Mouse (Mus musculus) heart, postnatal 25 days (tissue): ENCODE results near the gene Il17rb. TPM values are rescaled to one million over a fixed set of nuclear protein-coding genes. Genes with fewer than 3 reads are reported as not detected.

Experiments used
- DNase-seq: peaks from one replicate; pipeline ENCODE4 v3.0.0; 2022; ENCODE audit warnings: low spot score
- intact Hi-C: fragments of 180-260 bp; cut with DNase I; formaldehyde crosslinking; loops from one replicate; pipeline ENCODE4 v1.15.1; 2025
- total RNA-seq, 2 experiments: library from RNA; stranded (reverse); gene quantifications; 2 replicates each; pipeline ENCODE4 v1.2.3; 2021

The Il17rb gene
- total RNA-seq, 2 experiments from 2014 or later = 0.17 to 0.21 TPM

DNA sequence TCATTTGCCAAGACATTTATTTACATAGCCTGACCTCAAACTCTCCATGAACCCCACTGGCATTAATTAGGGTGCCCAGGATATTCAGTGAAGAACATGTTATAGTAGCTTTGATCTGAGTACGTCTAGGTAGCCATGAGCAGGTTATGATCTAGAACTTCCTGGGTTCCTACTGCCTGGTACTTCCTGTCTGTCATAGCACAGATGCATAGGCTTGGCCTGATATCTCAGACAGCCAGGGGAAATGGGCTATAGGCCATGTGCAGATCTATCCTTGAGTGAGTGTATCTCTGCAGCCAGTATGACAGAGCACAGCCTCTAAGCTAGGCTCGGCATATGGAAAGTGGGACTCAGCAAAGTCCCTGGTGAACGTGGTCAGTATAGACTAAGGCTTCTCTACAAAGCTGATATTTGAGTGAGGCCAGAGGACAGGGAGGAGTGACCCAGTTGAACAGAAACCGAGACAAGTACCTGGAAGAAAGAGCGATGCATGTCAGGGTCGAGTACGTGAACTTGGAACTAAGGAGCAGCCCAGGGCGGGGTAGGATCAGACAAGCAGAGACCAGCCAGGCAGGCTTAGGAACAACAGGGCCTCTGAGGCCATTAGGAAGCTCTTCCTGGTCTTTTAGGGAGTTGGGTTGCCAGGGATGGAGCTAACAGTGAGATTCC lies 9.2 kb upstream of the Il17rb start:
- no peak for DNase-seq
- intact Hi-C loops = no loop called here

GRCm38 (mm10) chr14:30016666-30017065 lies 8.0 kb upstream of the Il17rb start:
- intact Hi-C loops = no loop called here
- no peak for DNase-seq

DNA sequence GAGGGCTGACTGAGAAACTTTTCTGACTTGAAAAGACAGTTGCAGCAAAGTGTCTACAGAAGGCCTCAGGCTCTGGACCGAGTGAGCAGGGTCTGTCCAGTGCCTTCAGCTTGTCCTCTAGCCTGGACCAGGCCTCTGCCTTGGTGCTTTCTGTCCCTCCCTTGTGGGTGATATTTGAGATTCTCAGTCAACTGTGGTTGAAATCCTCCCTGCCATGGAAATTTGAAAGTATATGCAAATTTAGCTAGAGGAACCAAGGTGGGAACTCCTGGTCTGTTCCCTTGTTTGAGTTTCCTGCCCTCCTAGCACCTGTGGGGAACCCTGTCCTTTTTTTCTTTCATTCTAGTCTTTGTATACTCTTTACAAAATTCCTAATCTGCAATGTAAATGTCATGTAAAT lies 6.3 kb upstream of the Il17rb start:
- intact Hi-C loops = no loop called here
- no peak for DNase-seq

DNA sequence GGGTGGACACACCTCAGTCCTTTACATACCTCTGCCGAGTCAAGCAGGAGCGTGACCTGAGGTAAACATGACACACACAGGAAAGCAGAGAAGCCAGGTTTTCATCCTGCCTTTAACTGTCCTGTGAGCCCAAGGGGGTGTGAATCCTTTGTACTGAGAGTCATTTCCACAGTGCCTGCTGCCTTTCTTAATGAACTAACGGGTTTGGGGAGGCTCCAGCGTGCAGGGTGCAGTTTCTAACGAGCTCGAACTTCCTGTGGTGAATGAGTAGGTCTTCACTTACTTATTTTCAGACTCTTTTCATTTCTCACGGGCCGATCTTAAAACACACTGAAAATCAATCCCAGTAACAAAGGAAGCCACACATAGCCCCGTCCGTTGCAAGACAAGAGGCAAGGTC lies 5.8 kb upstream of the Il17rb start:
- DNase-seq = no peak
- intact Hi-C loops = no loop called here

DNA sequence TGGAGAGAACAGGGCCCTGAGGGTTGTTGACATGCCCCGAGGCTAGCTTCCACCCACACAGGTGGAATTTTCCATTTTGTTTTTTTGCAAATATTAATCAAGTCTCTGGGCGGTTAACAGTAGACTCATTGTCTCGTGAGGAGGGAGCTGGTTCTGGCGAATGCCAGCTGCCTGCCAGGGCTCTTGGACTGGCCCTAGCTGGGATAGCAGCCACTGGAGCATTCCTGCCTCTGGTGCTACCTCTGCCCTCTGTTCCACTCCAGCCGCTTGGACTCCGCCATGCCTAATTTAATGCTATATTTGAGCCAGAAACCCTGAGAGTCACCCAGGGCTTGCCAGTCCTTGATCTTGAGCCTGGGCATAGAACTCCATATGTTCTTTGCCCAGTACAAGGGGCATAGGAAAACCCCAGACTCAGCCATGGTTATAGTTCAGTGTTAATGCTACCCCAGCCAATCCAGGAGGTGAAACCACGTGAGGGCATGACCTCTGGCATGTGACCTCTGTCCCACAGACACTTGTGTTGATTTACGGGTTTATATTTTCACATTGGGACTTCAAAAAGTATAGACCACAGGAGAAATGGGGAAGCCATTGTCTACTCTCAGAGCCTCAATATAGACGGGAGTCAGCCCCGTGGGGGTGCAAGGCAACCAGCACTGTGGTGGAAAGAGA lies 3.3 kb upstream of the Il17rb start:
- intact Hi-C loops = no loop called here
- no peak for DNase-seq

GRCm38 (mm10) chr14:30009864-30010560 lies 1.3 kb upstream of the Il17rb start:
- peak; percentile 41 for DNase-seq
- intact Hi-C loops = no loop called here

GRCm38 (mm10) chr14:29999475-29999811 lies 9.3 kb downstream of the Il17rb start:
- DNase-seq = no peak
- intact Hi-C loops = no loop called here

DNA sequence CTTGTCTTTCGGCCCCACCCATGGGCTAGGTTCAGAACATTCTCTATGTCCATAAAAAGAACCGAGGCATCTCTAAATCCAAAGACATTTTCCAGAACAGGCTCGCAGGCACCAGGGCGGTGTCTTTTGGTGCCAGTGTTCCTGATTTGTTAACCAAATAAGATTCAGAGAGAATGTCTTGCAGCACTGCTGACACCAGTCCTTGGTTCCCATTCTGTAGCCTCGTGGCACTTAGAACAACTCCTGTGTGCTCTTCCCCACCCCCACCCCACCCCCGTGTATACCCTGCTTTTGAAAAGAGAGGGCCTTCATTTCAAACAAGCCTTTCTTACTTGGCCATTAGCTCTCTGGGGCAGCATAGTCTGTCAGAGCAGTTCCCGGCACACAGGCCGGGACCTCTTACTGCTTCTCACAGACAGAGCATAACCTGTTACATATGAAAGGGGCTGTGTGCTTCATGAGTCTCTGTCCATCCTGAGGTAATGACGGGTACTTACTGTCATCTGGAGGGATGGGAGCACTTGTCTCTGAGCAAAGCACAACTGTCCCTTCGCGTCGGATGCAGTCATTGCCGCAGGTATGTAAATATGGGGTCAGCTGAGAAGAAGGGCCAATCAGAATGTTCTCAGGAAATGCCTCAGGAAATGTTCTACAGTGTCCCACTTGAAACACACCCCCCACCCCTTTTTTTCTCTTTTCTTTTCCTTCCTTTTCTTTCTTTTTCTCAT lies 9.8 kb downstream of the Il17rb start:
- intact Hi-C loops = no loop called here
- no peak for DNase-seq

- DNase-seq = no peak
- intact Hi-C loops = no loop called here
Observed at GRCm38 (mm10) chr14:29997345-29997744, 11.4 kb downstream of the Il17rb start.

GRCm38 (mm10) chr14:29996000-29996751 lies 12.5 kb downstream of the Il17rb start:
- no peak for DNase-seq
- intact Hi-C loops = no loop called here

DNA sequence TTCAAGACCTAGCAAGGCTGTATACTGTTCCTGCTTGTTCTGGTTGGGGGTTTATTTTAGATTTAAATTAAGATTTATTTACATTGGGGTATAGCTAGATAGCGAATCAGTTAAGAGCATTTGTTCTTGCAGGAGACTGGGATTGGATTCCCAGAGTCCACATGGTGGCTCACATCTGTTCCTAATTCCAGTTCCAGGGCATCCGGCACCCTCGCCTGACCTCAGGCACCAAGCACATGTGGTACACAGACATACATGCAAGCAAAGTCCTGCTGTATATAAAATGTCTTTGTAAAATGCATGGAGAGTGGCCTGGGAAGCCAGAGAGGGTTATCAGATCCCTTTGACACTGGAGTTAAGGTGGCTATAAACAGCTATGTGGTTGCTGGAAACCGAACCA lies 13.7 kb downstream of the Il17rb start:
- no peak for DNase-seq
- intact Hi-C loops = no loop called here

- DNase-seq = no peak
- intact Hi-C loops = no loop called here
Observed at GRCm38 (mm10) chr14:29988337-29988736, 20.4 kb downstream of the Il17rb start.

- no peak for DNase-seq
- intact Hi-C loops = no loop called here
Observed at GRCm38 (mm10) chr14:29987739-29988138, 21.0 kb downstream of the Il17rb start.

DNA sequence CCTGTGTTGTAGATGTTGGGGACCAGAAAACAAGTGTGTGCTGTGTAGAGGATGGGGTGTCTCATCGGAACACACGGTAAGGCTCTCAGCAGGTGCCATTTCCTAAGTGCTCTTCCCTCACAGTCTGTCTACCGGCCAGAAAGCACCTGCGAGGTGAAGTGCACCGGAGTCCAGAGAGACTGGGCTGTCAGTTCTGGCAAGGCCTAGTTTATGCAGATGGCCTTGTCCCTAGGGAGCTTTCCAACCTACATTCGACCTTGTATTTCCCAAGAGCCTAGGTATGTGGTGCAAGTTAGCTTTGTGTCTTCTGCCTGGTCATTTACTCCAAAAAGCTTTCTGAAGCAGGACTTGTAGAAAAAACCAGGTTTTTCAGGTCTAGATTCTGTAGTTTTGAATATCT lies 21.4 kb downstream of the Il17rb start:
- intact Hi-C loops = no loop called here
- no peak for DNase-seq

DNA sequence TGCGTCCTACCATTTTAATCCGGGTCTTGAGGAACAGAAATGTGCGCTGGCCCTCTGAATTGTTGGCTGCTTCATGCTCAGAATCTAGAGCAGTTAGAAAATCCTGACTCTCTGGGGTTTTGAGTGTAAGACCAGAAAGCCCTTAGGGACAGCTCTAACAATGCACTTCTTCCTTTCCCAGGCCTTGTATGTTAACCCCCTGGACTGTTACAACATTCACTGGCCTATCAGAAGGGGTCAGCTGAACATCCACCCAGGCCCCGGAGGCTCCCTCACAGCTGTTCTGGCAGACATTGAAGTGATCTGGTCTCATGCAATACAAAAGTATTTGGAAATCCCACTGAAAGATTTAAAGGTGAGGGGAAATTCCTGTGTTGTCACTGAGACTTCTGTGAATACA lies 22.6 kb downstream of the Il17rb start:
- intact Hi-C loops = no loop called here
- no peak for DNase-seq

GRCm38 (mm10) chr14:29980447-29981205 lies 28.1 kb downstream of the Il17rb start:
- DNase-seq = no peak
- intact Hi-C loops = no loop called here

GRCm38 (mm10) chr14:29978254-29979204 lies 30.2 kb downstream of the Il17rb start, which contains the start of gene Actr8:
TSS of gene Actr8 (plus strand) at chr14:29978337.
- intact Hi-C loops = no loop called here
- peak; percentile 88 for DNase-seq

DNA sequence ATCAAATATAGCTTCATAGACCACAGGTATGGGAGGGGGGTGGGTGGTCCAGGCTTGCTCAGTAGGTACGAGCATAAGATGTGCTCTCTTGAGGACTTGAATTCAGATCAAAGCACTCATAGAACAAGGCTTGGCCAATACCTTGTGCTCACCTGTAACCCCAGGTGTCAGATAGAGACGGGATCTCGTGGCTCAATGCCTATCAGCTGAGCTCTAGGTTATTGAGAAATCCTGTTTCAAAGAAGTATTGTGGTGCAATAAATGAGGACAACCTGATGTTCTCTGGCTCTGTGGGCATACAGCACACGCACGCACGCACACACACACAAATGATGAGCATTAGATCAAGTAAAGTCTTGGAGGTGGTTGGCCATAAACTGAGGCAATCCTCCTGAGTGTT lies 31.8 kb downstream of the Il17rb start:
- intact Hi-C loops = no loop called here

More for the DNA sequence above, 31.8 kb downstream of the Il17rb start:
- DNase-seq = no peak
